Mouse (Mus musculus): ENCODE measurements at regions not wholly inside any gene's neighbourhood (a gene's known extent, or its start where the extent isn't known, plus 50 kb on each side); places are given as distances from the start of the nearest gene placed in this dataset.
A peak's percentile ranks its signal among the peaks of the same experiment; 100 is the strongest.

- no peaks in the 10 kb centered on the region for H3K9me3 ChIP-seq (replicated peaks)
- WGBS, result 76% methylated on average over 11 of the region's 11 CpGs
- no peaks in the 10 kb centered on the region; the same call in 1 of the 2 replicates for H3K4me1 ChIP-seq
- no peak for ATAC-seq (ENCODE audit: low FRiP score)
- no peak overlapping the region for H3K9ac ChIP-seq
- no peaks in the 10 kb centered on the region for H3K27me3 ChIP-seq
- no peak overlapping the region for H3K4me3 ChIP-seq
- no peak overlapping the region for H3K4me2 ChIP-seq (replicated peaks)
- no peaks in the 10 kb centered on the region for H3K36me3 ChIP-seq
- H3K27ac ChIP-seq, result no peak overlapping the region
These were observed 96.9 kb upstream of the Smarca2 start for GRCm38 (mm10) chr19:26507986-26508385.

GRCm38 (mm10) chr19:26508616-26509015 is 96.2 kb upstream of the Smarca2 start:
- 43% methylated on average over 7 of the region's 7 CpGs for WGBS
- no peak overlapping the region for H3K9ac ChIP-seq
- no peaks in the 10 kb centered on the region for H3K27me3 ChIP-seq
- H3K27ac ChIP-seq, result no peak overlapping the region
- no peaks in the 10 kb centered on the region; the same call in 1 of the 2 replicates for H3K4me1 ChIP-seq
- no peak overlapping the region for H3K4me2 ChIP-seq (replicated peaks)
- H3K9me3 ChIP-seq (replicated peaks), result no peaks in the 10 kb centered on the region
- peak; percentile 66 for ATAC-seq (ENCODE audit: low FRiP score)
- H3K4me3 ChIP-seq, result no peak overlapping the region
- H3K36me3 ChIP-seq, result no peaks in the 10 kb centered on the region

- Histone ChIP-seq H3K4me2 (replicated peaks) (no peak overlapping the region), H3K27me3 (no peaks in the 10 kb centered on the region)
These were observed 95.6 kb upstream of the Smarca2 start for GRCm38 (mm10) chr19:26509240-26509639.

GRCm38 (mm10) chr19:26510185-26510584 is 94.7 kb upstream of the Smarca2 start:
- Histone ChIP-seq H3K4me3 (no peak overlapping the region), H3K9me3 (replicated peaks) (no peaks in the 10 kb centered on the region), H3K27me3 (no peaks in the 10 kb centered on the region), H3K4me1 (no peaks in the 10 kb centered on the region; the same call in 1 of the 2 replicates), H3K9ac (no peak overlapping the region), H3K4me2 (replicated peaks) (no peak overlapping the region), H3K36me3 (no peaks in the 10 kb centered on the region), H3K27ac (no peak overlapping the region)
- no peak for ATAC-seq (ENCODE audit: low FRiP score)
- WGBS, result 82% methylated on average over 12 of the region's 12 CpGs

More at GRCm38 (mm10) chr19:26509240-26509639, 95.6 kb upstream of the Smarca2 start:
- no peaks in the 10 kb centered on the region; the same call in 1 of the 2 replicates for H3K4me1 ChIP-seq
- H3K9ac ChIP-seq, result no peak overlapping the region
- no peaks in the 10 kb centered on the region for H3K36me3 ChIP-seq
- no peak overlapping the region for H3K4me3 ChIP-seq
- no peak overlapping the region for H3K27ac ChIP-seq
- 84% methylated on average over 2 of the region's 2 CpGs for WGBS
- H3K9me3 ChIP-seq (replicated peaks), result no peaks in the 10 kb centered on the region
- no peak for ATAC-seq (ENCODE audit: low FRiP score)

GRCm38 (mm10) chr19:26510887-26511286 is 94.0 kb upstream of the Smarca2 start:
- WGBS, result 92% methylated on average over 3 of the region's 3 CpGs
- H3K4me2 ChIP-seq (replicated peaks), result no peak overlapping the region
- no peak overlapping the region for H3K9ac ChIP-seq
- no peaks in the 10 kb centered on the region; the same call in 1 of the 2 replicates for H3K4me1 ChIP-seq
- no peaks in the 10 kb centered on the region for H3K36me3 ChIP-seq
- no peak overlapping the region for H3K4me3 ChIP-seq
- no peaks in the 10 kb centered on the region for H3K27me3 ChIP-seq
- ATAC-seq (ENCODE audit: low FRiP score), result no peak
- no peak overlapping the region for H3K27ac ChIP-seq
- no peaks in the 10 kb centered on the region for H3K9me3 ChIP-seq (replicated peaks)

GRCm38 (mm10) chr19:26511756-26512155 is 93.1 kb upstream of the Smarca2 start:
- Histone ChIP-seq H3K4me3 (no peak overlapping the region), H3K9me3 (replicated peaks) (no peaks in the 10 kb centered on the region), H3K27me3 (no peaks in the 10 kb centered on the region), H3K36me3 (no peaks in the 10 kb centered on the region), H3K9ac (no peak overlapping the region), H3K27ac (no peak overlapping the region), H3K4me1 (no peaks in the 10 kb centered on the region; the same call in 1 of the 2 replicates), H3K4me2 (replicated peaks) (no peak overlapping the region)
- 87% methylated on average over 6 of the region's 6 CpGs for WGBS
- no peak for ATAC-seq (ENCODE audit: low FRiP score)

GRCm38 (mm10) chr19:26524583-26524982 is 80.3 kb upstream of the Smarca2 start:
- H3K4me3 ChIP-seq, result no peak overlapping the region
- no peaks in the 10 kb centered on the region for H3K9me3 ChIP-seq (replicated peaks)
- no peak overlapping the region for H3K9ac ChIP-seq
- WGBS, result 87% methylated on average over 3 of the region's 3 CpGs
- no peaks in the 10 kb centered on the region for H3K27me3 ChIP-seq
- H3K27ac ChIP-seq, result no peak overlapping the region
- no peaks in the 10 kb centered on the region for H3K36me3 ChIP-seq
- H3K4me1 ChIP-seq, result no peaks in the 10 kb centered on the region
- no peak overlapping the region for H3K4me2 ChIP-seq (replicated peaks)
- ATAC-seq (ENCODE audit: low FRiP score), result no peak

- no peak overlapping the region for H3K9ac ChIP-seq
- no peaks in the 10 kb centered on the region for H3K9me3 ChIP-seq (replicated peaks)
- H3K36me3 ChIP-seq, result no peaks in the 10 kb centered on the region
- H3K4me3 ChIP-seq, result no peak overlapping the region
- ATAC-seq (ENCODE audit: low FRiP score), result no peak
- WGBS, result 81% methylated on average over 4 of the region's 4 CpGs
- H3K27me3 ChIP-seq, result no peaks in the 10 kb centered on the region
- H3K4me1 ChIP-seq, result no peaks in the 10 kb centered on the region
- no peak overlapping the region for H3K27ac ChIP-seq
- H3K4me2 ChIP-seq (replicated peaks), result no peak overlapping the region
These were observed 73.5 kb upstream of the Smarca2 start for GRCm38 (mm10) chr19:26531390-26531789.

- Histone ChIP-seq H3K27ac (no peak overlapping the region), H3K4me1 (no peaks in the 10 kb centered on the region), H3K9ac (no peak overlapping the region), H3K4me3 (no peak overlapping the region), H3K9me3 (replicated peaks) (no peaks in the 10 kb centered on the region), H3K27me3 (no peaks in the 10 kb centered on the region), H3K36me3 (no peaks in the 10 kb centered on the region), H3K4me2 (replicated peaks) (no peak overlapping the region)
- ATAC-seq (ENCODE audit: low FRiP score), result no peak
- WGBS, result 75% methylated on average over 6 of the region's 6 CpGs
These were observed 72.3 kb upstream of the Smarca2 start for GRCm38 (mm10) chr19:26532509-26532908.

GRCm38 (mm10) chr19:26545671-26546070 is 59.2 kb upstream of the Smarca2 start:
- WGBS, result 46% methylated on average over 3 of the region's 3 CpGs
- H3K9me3 ChIP-seq (replicated peaks), result 0 out of 2 replicates have a peak, but pooled peaks cover 3% of the 10 kb centered on the region
- no peak overlapping the region for H3K4me3 ChIP-seq
- H3K4me1 ChIP-seq, result no peaks in the 10 kb centered on the region
- no peaks in the 10 kb centered on the region for H3K36me3 ChIP-seq
- no peak overlapping the region for H3K4me2 ChIP-seq (replicated peaks)
- H3K27me3 ChIP-seq, result no peaks in the 10 kb centered on the region
- ATAC-seq (ENCODE audit: low FRiP score), result no peak
- no peak overlapping the region for H3K27ac ChIP-seq
- no peak overlapping the region for H3K9ac ChIP-seq

- H3K4me1 ChIP-seq, result no peaks in the 10 kb centered on the region
- H3K27me3 ChIP-seq, result no peaks in the 10 kb centered on the region
- no peak for ATAC-seq (ENCODE audit: low FRiP score)
- no peaks in the 10 kb centered on the region for H3K9me3 ChIP-seq (replicated peaks)
- H3K36me3 ChIP-seq, result no peaks in the 10 kb centered on the region
- no peak overlapping the region for H3K4me2 ChIP-seq (replicated peaks)
- 83% methylated on average over 6 of the region's 6 CpGs for WGBS
- no peak overlapping the region for H3K9ac ChIP-seq
- no peak overlapping the region for H3K4me3 ChIP-seq
- H3K27ac ChIP-seq, result no peak overlapping the region
These were observed 57.3 kb upstream of the Smarca2 start for GRCm38 (mm10) chr19:26547522-26547921.

GRCm38 (mm10) chr19:26548562-26549270 is 56.1 kb upstream of the Smarca2 start:
- Histone ChIP-seq H3K4me1 (no peaks in the 10 kb centered on the region), H3K36me3 (no peaks in the 10 kb centered on the region), H3K27me3 (no peaks in the 10 kb centered on the region), H3K9me3 (replicated peaks) (no peaks in the 10 kb centered on the region), H3K4me2 (replicated peaks) (no peak overlapping the region), H3K27ac (no peak overlapping the region), H3K4me3 (no peak overlapping the region), H3K9ac (no peak overlapping the region)
- ATAC-seq (ENCODE audit: low FRiP score), result no peak
- 79% methylated on average over 14 of the region's 14 CpGs for WGBS

- 42% methylated on average over 5 of the region's 5 CpGs for WGBS
- Histone ChIP-seq H3K36me3 (no peaks in the 10 kb centered on the region), H3K4me1 (no peaks in the 10 kb centered on the region), H3K9ac (no peak overlapping the region), H3K4me3 (no peak overlapping the region), H3K4me2 (replicated peaks) (no peak overlapping the region), H3K27me3 (no peaks in the 10 kb centered on the region), H3K9me3 (replicated peaks) (no peaks in the 10 kb centered on the region), H3K27ac (no peak overlapping the region)
- ATAC-seq (ENCODE audit: low FRiP score), result no peak
These were observed 54.6 kb upstream of the Smarca2 start for GRCm38 (mm10) chr19:26550299-26550698.
